24 mouse cellular contexts compared by ENCODE assay signal in the genomic region with DNA sequence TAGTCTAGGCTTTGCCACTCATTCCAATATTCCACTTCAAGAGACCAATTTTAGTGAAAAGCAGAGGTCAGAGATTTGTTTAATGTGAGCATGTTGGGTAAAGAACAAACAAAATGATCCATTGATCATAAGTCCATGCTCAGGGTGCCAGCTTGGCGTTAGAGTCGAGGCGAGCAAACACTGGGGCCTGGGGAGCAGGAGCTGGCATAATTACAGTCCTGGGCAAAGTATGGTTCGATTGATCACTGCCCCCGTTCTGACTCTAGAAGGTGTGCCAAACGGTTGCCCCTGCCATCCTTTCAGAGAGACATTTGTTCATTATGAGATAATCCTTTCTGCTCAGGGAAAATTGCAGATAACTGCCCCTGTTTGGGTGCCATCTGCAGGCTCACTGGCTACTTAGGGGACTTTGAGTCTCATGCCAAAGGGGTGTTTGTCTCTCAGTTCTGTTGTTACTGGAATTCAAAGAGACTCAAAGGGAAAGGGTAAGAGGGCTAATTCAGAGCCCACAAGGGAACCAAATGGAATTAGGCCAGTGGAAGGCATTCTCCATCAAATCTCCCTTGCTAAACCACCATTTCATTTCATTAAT. TPM values are rescaled to one million over a fixed set of nuclear protein-coding genes. Genes with fewer than 3 reads are reported as not detected.
"Had no signal": no experiment of that assay in that cellular context is flagged by ENCODE, and none has a peak within 500 bp of the region (broad histone marks: within the 10 kb centered on the region; RNA-seq: fewer than 3 reads in every experiment).

No protein-coding gene starts in this region.

- H3K27ac ChIP-seq: kidney, embryonic 15.5 days; left cerebral cortex, adult 2 months; liver, embryonic 15.5 days; lung, embryonic 15.5 days; midbrain, embryonic 10.5 days; neural tube, embryonic 12.5 days; neural tube, embryonic 15.5 days; stomach, embryonic 15.5 days had no signal

- H3K27me3 ChIP-seq: liver, embryonic 15.5 days; lung, embryonic 15.5 days; megakaryocyte, embryonic 14.5 days; neural tube, embryonic 12.5 days; neural tube, embryonic 15.5 days; stomach, embryonic 15.5 days had no signal

- H3K9me3 ChIP-seq: kidney, embryonic 15.5 days; liver, embryonic 15.5 days; lung, embryonic 15.5 days; megakaryocyte, embryonic 14.5 days; midbrain, embryonic 10.5 days; neural tube, embryonic 12.5 days; neural tube, embryonic 15.5 days; stomach, embryonic 15.5 days had no signal

- H3K4me3 ChIP-seq: kidney, embryonic 15.5 days; left cerebral cortex, adult 2 months; liver, embryonic 15.5 days; lung, embryonic 15.5 days; megakaryocyte, embryonic 14.5 days; midbrain, embryonic 10.5 days; neural tube, embryonic 12.5 days; neural tube, embryonic 15.5 days; stomach, embryonic 15.5 days had no signal

- H3K4me1 ChIP-seq: liver, embryonic 15.5 days; lung, embryonic 15.5 days; midbrain, embryonic 10.5 days; neural tube, embryonic 12.5 days; neural tube, embryonic 15.5 days; stomach, embryonic 15.5 days had no signal

- H3K4me2 ChIP-seq: kidney, embryonic 15.5 days; liver, embryonic 11.5 days; liver, embryonic 15.5 days; lung, embryonic 15.5 days; neural tube, embryonic 12.5 days; neural tube, embryonic 15.5 days; stomach, embryonic 15.5 days had no signal

- H3K36me3 ChIP-seq: kidney, embryonic 15.5 days; liver, embryonic 15.5 days; lung, embryonic 15.5 days; midbrain, embryonic 10.5 days; neural tube, embryonic 12.5 days; neural tube, embryonic 15.5 days; stomach, embryonic 15.5 days had no signal

- DNase-seq: kidney, adult 11 months; kidney, adult 8-10 months; kidney, postnatal 10 days; kidney, postnatal 36 days; lung, adult 18-20 months; lung, postnatal 10 days; lung, postnatal 36 days; midbrain, embryonic 14.5 days; retina, postnatal 1 day; right cerebral cortex, postnatal 14 days; spleen, adult 18-20 months; thymus, postnatal 25 days had no signal

- H3K9ac ChIP-seq: kidney, embryonic 15.5 days; liver, embryonic 15.5 days; lung, embryonic 15.5 days; neural tube, embryonic 12.5 days; neural tube, embryonic 15.5 days; stomach, embryonic 15.5 days had no signal

RNA-seq across cellular contexts. Expression of a gene that starts 55.3 kb away (rescaled TPM):
- polyA plus RNA-seq: kidney, embryonic 15.5 days; limb, embryonic 11.5 days; limb, embryonic 14.5 days; lung, embryonic 15.5 days; midbrain, embryonic 10.5 days; midbrain, embryonic 14.5 days; neural tube, embryonic 12.5 days; neural tube, embryonic 15.5 days; stomach, embryonic 15.5 days had no signal
